Mouse (Mus musculus) myocyte (in vitro differentiated cells): ENCODE results near the gene Zfp668.

Experiments
- E2F4 ChIP-seq: IDR thresholded peaks from one replicate; pipeline ENCODE4 v1.6.1; 2011; ENCODE audit warnings: mild to moderate bottlenecking, control low read depth, moderate library complexity; ENCODE audit not compliant: insufficient read depth
- MAX ChIP-seq: IDR thresholded peaks from one replicate; pipeline ENCODE4 v1.6.1; 2011; ENCODE audit warnings: low read depth, mild to moderate bottlenecking, control low read depth
- MYOD1 ChIP-seq, 3 experiments: IDR thresholded peaks; one replicate each; pipeline ENCODE4 v1.6.1; 2011; ENCODE audit warnings: control low read depth in 2 of 3, low read depth in 2 of 3, mild to moderate bottlenecking in 2 of 3, moderate library complexity in 1 of 3; ENCODE audit not compliant: insufficient read length in 2 of 3, control insufficient read depth in 1 of 3
- POLR2A ChIP-seq: IDR thresholded peaks from one replicate; pipeline ENCODE4 v1.6.1; 2011; ENCODE audit warnings: low read depth, mild to moderate bottlenecking, control low read depth, moderate library complexity; ENCODE audit not compliant: insufficient read length
- POLR2AphosphoS2 ChIP-seq: IDR thresholded peaks from one replicate; pipeline ENCODE4 v1.6.1; 2011; ENCODE audit warnings: low read depth, control low read depth; ENCODE audit not compliant: insufficient read length
- USF1 ChIP-seq: IDR thresholded peaks from one replicate; pipeline ENCODE4 v1.6.1; 2011; ENCODE audit warnings: low read depth, mild to moderate bottlenecking, control low read depth, moderate library complexity

DNA sequence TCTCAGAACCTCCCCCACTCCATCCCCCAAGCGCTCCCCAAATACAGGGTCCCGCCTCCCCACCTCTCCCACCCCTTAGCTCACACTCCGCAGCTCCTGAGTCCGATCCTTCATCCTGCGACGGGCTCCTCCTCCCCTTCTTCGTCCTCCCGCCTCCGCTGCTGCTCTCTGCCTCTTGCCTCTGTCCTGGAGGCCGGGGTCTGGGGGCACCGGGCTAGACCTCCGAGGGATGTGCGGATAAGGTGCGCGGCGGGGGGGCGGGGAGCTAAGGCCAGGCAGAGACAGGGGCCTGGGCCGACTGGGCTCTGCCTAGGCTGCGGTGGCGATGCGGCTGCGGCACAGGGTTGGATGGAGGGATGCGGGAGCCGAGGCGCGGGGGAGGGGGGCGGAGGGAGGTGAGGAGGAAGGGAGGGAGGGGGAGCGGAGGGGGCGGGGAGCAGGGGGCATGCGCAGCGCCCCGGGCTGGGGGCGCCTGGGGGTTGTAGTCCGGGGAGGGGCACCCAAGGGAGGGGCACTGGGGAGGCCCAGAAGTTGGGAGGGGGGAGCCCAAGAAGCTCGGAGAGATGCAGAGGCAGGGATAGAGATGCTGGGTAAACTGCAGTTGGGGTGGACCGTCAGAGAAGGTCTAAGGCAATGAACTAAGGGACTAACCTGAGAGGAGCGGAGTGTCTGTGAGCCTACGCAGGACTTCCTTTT is 52.3 kb downstream of the Zfp668 start, which contains the start of the genes Stx4a and Stx1b:
- TF ChIP-seq E2F4 (no peak), MYOD1 (IDR thresholded peaks at IDR 0.05; ENCODE audit: control insufficient read depth in 1 of 3, insufficient read length in 2 of 3, low read depth in 2 of 3) (no peak), USF1 (no peak), POLR2AphosphoS2 (no peak), POLR2A (no peak), MAX (no peak)
